Mouse (Mus musculus) stomach, embryonic 14.5 days (tissue): ENCODE data around the gene Ift43. TPM values are rescaled to one million over a fixed set of nuclear protein-coding genes. Genes with fewer than 3 reads are reported as not detected.

ENCODE experiments used
- ATAC-seq: fragments of 200-750 bp; cut with Nextera tagmentation; 2 replicates; pipeline ENCODE4 v1.8.0; 2017; ENCODE audit warnings: low read depth, moderate TSS enrichment; ENCODE audit not compliant: insufficient number of reproducible peaks, insufficient read depth, low FRiP score
- H3K27ac ChIP-seq: fragments of 300-500 bp; sonication (generic); 2 replicates; pipeline ENCODE4 v1.5.1; 2014; ENCODE audit warnings: mild to moderate bottlenecking, low read length, moderate library complexity, mixed read lengths
- H3K27me3 ChIP-seq: fragments of 300-500 bp; sonication (generic); 2 replicates; pipeline ENCODE4 v1.6.1; 2014; ENCODE audit warnings: low read length, control low read depth, mixed read lengths; ENCODE audit not compliant: control insufficient read depth, insufficient read depth
- H3K36me3 ChIP-seq: fragments of 300-500 bp; sonication (generic); 2 replicates; pipeline ENCODE4 v1.6.1; 2014; ENCODE audit warnings: mild to moderate bottlenecking, control low read depth, low read length, moderate library complexity, mixed read lengths; ENCODE audit not compliant: control insufficient read depth, insufficient read depth
- H3K4me1 ChIP-seq: fragments of 300-500 bp; sonication (generic); 2 replicates; pipeline ENCODE4 v1.6.1; 2014; ENCODE audit warnings: low read length, control low read depth, mixed read lengths; ENCODE audit not compliant: control insufficient read depth, insufficient read depth
- H3K4me2 ChIP-seq: fragments of 300-500 bp; sonication (generic); replicated peaks from 2 replicates; pipeline ENCODE4 v1.6.1; 2014; ENCODE audit warnings: low read depth, low read length, control low read depth
- H3K4me3 ChIP-seq: fragments of 300-500 bp; sonication (generic); 2 replicates; pipeline ENCODE4 v1.5.1; 2014; ENCODE audit warnings: low read depth, low read length, control low read depth
- H3K9ac ChIP-seq: fragments of 300-500 bp; sonication (generic); replicated peaks from 2 replicates; pipeline ENCODE4 v1.6.1; 2014; ENCODE audit warnings: low read depth, mild to moderate bottlenecking, control low read depth, low read length, moderate library complexity, mixed read lengths
- H3K9me3 ChIP-seq: fragments of 300-500 bp; sonication (generic); 2 replicates; pipeline ENCODE4 v1.6.1; 2016; ENCODE audit warnings: low read depth, low read length, control low read depth; ENCODE audit not compliant: control insufficient read depth
- WGBS: fragments of 180-500 bp; shearing (Covaris S2); extraction: QIAGEN DNeasy Blood & Tissue Kit; methylation state at CpG from one replicate; pipeline ENCODE4 v1.1.7; 2014; 5-methylcytosine and 5-hydroxymethylcytosine counted together
- polyA plus RNA-seq: library from polyadenylated mRNA; unstranded; fragments of >200 nt; fragmentation: Nextera tagmentation; extraction: Ambion mirVana; gene quantifications from 2 replicates; pipeline ENCODE4 v1.2.1, GENCODE M21; 2014

The Ift43 gene
- polyA plus RNA-seq, 1 experiment from 2014 or later: 74.5 TPM

- Histone ChIP-seq H3K4me2 (no peak overlapping the region), H3K27me3 (no peaks in the 10 kb centered on the region), H3K4me3 (no peak overlapping the region), H3K4me1 (no peaks in the 10 kb centered on the region), H3K9ac (no peak overlapping the region), H3K9me3 (no peaks in the 10 kb centered on the region), H3K36me3 (no peaks in the 10 kb centered on the region), H3K27ac (no peak overlapping the region)
- WGBS: 95% methylated on average over 3 of the region's 3 CpGs
- no peak for ATAC-seq
These were observed 63.9 kb downstream of the Ift43 start for GRCm38 (mm10) chr12:86146246-86146645.

GRCm38 (mm10) chr12:86148271-86148670 is 65.9 kb downstream of the Ift43 start:
- H3K4me3 ChIP-seq: no peak overlapping the region
- no peak overlapping the region for H3K27ac ChIP-seq
- H3K36me3 ChIP-seq: no peaks in the 10 kb centered on the region
- no peak overlapping the region for H3K9ac ChIP-seq
- no peaks in the 10 kb centered on the region for H3K27me3 ChIP-seq
- no peaks in the 10 kb centered on the region for H3K4me1 ChIP-seq
- H3K9me3 ChIP-seq: no peaks in the 10 kb centered on the region
- H3K4me2 ChIP-seq: no peak overlapping the region
- no peak for ATAC-seq
- 77% methylated on average over 6 of the region's 6 CpGs for WGBS

- WGBS: 76% methylated on average over 6 of the region's 6 CpGs
- no peak for ATAC-seq
These were observed 66.7 kb downstream of the Ift43 start for GRCm38 (mm10) chr12:86149087-86149486.

GRCm38 (mm10) chr12:86151941-86152340 is 69.6 kb downstream of the Ift43 start:
- no peaks in the 10 kb centered on the region for H3K36me3 ChIP-seq
- H3K4me3 ChIP-seq: no peak overlapping the region
- no peak overlapping the region for H3K27ac ChIP-seq
- H3K9me3 ChIP-seq: no peaks in the 10 kb centered on the region
- no peak overlapping the region for H3K4me2 ChIP-seq
- no peak for ATAC-seq
- H3K27me3 ChIP-seq: no peaks in the 10 kb centered on the region
- 27% methylated on average over 12 of the region's 12 CpGs for WGBS
- H3K4me1 ChIP-seq: no peaks in the 10 kb centered on the region
- no peak overlapping the region for H3K9ac ChIP-seq

More at GRCm38 (mm10) chr12:86149087-86149486, 66.7 kb downstream of the Ift43 start:
- H3K27ac ChIP-seq: no peak overlapping the region
- no peaks in the 10 kb centered on the region for H3K9me3 ChIP-seq
- H3K9ac ChIP-seq: no peak overlapping the region
- no peaks in the 10 kb centered on the region for H3K36me3 ChIP-seq
- H3K4me2 ChIP-seq: no peak overlapping the region
- no peaks in the 10 kb centered on the region for H3K27me3 ChIP-seq
- H3K4me3 ChIP-seq: no peak overlapping the region
- H3K4me1 ChIP-seq: no peaks in the 10 kb centered on the region

GRCm38 (mm10) chr12:86153213-86153957 is 71.0 kb downstream of the Ift43 start:
- Histone ChIP-seq H3K36me3 (no peaks in the 10 kb centered on the region), H3K4me1 (peaks cover 9% of the 10 kb centered on the region), H3K4me2 (no peak overlapping the region), H3K4me3 (no peak overlapping the region), H3K9me3 (no peaks in the 10 kb centered on the region), H3K27ac (no peak overlapping the region), H3K9ac (no peak overlapping the region), H3K27me3 (no peaks in the 10 kb centered on the region)
- WGBS: 87% methylated on average over 12 of the region's 12 CpGs
- no peak for ATAC-seq

- WGBS: 88% methylated on average over 8 of the region's 8 CpGs
- Histone ChIP-seq H3K9ac (no peak overlapping the region), H3K27ac (no peak overlapping the region), H3K9me3 (no peaks in the 10 kb centered on the region), H3K4me3 (no peak overlapping the region), H3K27me3 (no peaks in the 10 kb centered on the region), H3K4me2 (no peak overlapping the region), H3K4me1 (peaks cover 16% of the 10 kb centered on the region), H3K36me3 (no peaks in the 10 kb centered on the region)
- ATAC-seq: no peak
These were observed 72.8 kb downstream of the Ift43 start for GRCm38 (mm10) chr12:86155176-86155575.

- no peak overlapping the region for H3K27ac ChIP-seq
- H3K4me3 ChIP-seq: no peak overlapping the region
- H3K9ac ChIP-seq: no peak overlapping the region
- H3K4me1 ChIP-seq: peaks cover 16% of the 10 kb centered on the region
- no peaks in the 10 kb centered on the region for H3K27me3 ChIP-seq
- WGBS: 89% methylated on average over 8 of the region's 8 CpGs
- no peak overlapping the region for H3K4me2 ChIP-seq
- H3K36me3 ChIP-seq: no peaks in the 10 kb centered on the region
- H3K9me3 ChIP-seq: no peaks in the 10 kb centered on the region
- no peak for ATAC-seq
These were observed 74.8 kb downstream of the Ift43 start for GRCm38 (mm10) chr12:86157166-86157565.

GRCm38 (mm10) chr12:86157894-86158444 is 75.6 kb downstream of the Ift43 start:
- peak; percentile 47; the same call in 1 of the 2 replicates for ATAC-seq
- Histone ChIP-seq H3K4me3 (no peak overlapping the region), H3K36me3 (no peaks in the 10 kb centered on the region), H3K9ac (no peak overlapping the region), H3K4me1 (peaks cover 16% of the 10 kb centered on the region), H3K9me3 (no peaks in the 10 kb centered on the region), H3K27me3 (no peaks in the 10 kb centered on the region), H3K27ac (peak overlapping the region; percentile 16), H3K4me2 (no peak overlapping the region)
- WGBS: 12% methylated on average over 8 of the region's 8 CpGs
